Mouse (Mus musculus) heart, embryonic 14.5 days (tissue): Measurements from ENCODE around the gene 1810055G02Rik. TPM values are rescaled to one million over a fixed set of nuclear protein-coding genes. Genes with fewer than 3 reads are reported as not detected.

ENCODE experiments used
- polyA plus RNA-seq: library from polyadenylated mRNA; unstranded; fragments of >200 nt; fragmentation: Nextera tagmentation; extraction: Ambion mirVana; gene quantifications from 2 replicates; pipeline ENCODE4 v1.2.1, GENCODE M21; 2014

1810055G02Rik gene
- polyA plus RNA-seq, 1 experiment from 2014 or later, result 18.2 TPM

Other genes starting within 250 kb of the 1810055G02Rik start
- gene Ppp6r3, start 132.5 kb upstream of the 1810055G02Rik start, polyA plus RNA-seq, result 55.6 and 62.2 TPM in 2 replicates
- 4.1 and 5.0 TPM in 2 replicates for gene Lrp5, start 21.7 kb upstream of the 1810055G02Rik start, polyA plus RNA-seq
- 25.6 and 27.3 TPM in 2 replicates for gene Kmt5b, start 59.1 kb downstream of the 1810055G02Rik start, polyA plus RNA-seq
- gene Chka, start 143.5 kb downstream of the 1810055G02Rik start, polyA plus RNA-seq, result 25.5 and 27.2 TPM in 2 replicates
- gene Tcirg1, start 198.8 kb downstream of the 1810055G02Rik start, polyA plus RNA-seq, result 16.1 and 17.1 TPM in 2 replicates
- gene Ndufs8, start 204.5 kb downstream of the 1810055G02Rik start, polyA plus RNA-seq, result 479 and 507 TPM in 2 replicates
- 2.3 and 2.9 TPM in 2 replicates for gene Aldh3b1, start 221.5 kb downstream of the 1810055G02Rik start, polyA plus RNA-seq
- gene Unc93b1, start 226.9 kb downstream of the 1810055G02Rik start, polyA plus RNA-seq, result 11.2 and 14.5 TPM in 2 replicates